ENCODE assay signal across 11 mouse cellular contexts in the genomic region with DNA sequence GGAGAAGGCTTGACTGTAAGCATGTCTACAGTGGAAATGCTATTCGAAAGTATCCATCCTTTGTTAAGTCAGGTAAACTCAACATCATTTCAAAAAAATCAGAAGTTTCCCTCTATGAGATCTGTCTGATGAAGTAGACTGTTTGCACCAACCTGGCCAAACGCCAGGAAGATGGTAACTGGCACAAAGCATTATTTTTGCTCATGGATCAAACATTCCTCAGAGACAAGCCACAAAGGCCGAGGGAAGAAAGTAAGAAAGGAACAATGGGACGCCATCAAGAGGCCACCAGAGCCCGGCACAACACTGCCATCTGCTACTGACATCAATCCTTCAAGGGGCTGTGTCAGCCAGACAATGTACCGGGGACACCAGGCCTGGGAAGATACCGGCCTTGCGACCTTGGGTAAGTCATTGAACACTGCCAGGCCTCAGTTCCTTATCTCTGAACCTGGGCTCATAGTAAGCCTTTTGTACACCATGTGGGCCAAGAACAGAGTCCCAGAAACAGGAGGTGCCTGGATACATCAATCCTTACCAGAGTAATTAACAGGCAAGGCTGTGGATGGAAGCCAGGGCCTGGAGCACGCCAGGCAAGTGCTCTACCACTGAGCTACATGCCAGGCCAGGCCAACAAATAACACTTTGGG. TPM values are rescaled to one million over a fixed set of nuclear protein-coding genes. Genes with fewer than 3 reads are reported as not detected.
DNase-seq lines count a peak whose midpoint lies in the region; ATAC-seq and TF ChIP-seq lines count a peak whose summit lies in the region.
"Had no signal": no experiment of that assay in that cellular context is flagged by ENCODE, and none has a peak within 500 bp of the region (broad histone marks: within the 10 kb centered on the region; RNA-seq: fewer than 3 reads in every experiment).

No protein-coding gene starts in this region.

- no peaks in the 10 kb centered on the region for H3K79me2 ChIP-seq in liver, adult 2 months (ENCODE audit: control insufficient read depth, insufficient read depth, low read length)

- H3K27ac ChIP-seq in liver, adult 2 months (replicated peaks; ENCODE audit: insufficient read depth, low read depth, low read length): no peak overlapping the region
- peak overlapping the region; percentile 51; the same call in 1 of the 2 replicates for H3K27ac ChIP-seq in hindbrain, postnatal 0 days
- H3K27ac ChIP-seq: gastrocnemius, adult 2 months had no signal

- peak overlapping the region; percentile 83 for H3K4me2 ChIP-seq in hindbrain, postnatal 0 days (ENCODE audit: low read depth, low read length)

- H3K4me1 ChIP-seq in liver, adult 2 months (ENCODE audit: control insufficient read depth, insufficient read depth, low read length): peaks cover 3% of the 10 kb centered on the region; the same call in 1 of the 2 replicates
- peaks cover 35% of the 10 kb centered on the region for H3K4me1 ChIP-seq in hindbrain, postnatal 0 days (ENCODE audit: insufficient read depth, low read length)

- no peak for TF ChIP-seq POLR2A in liver, adult 2 months (IDR thresholded peaks at IDR 0.05; ENCODE audit: extremely low read depth, insufficient read depth, low read length)

- no peak overlapping the region for H3K9ac ChIP-seq in liver, adult 2 months (ENCODE audit: low read depth, low read length)
- 0 out of 2 replicates have a peak overlapping the region, but pooled peaks have one; percentile 13 for H3K9ac ChIP-seq in hindbrain, postnatal 0 days (replicated peaks; ENCODE audit: low read length)
- H3K9ac ChIP-seq: lung, embryonic 14.5 days had no signal

- whole genome bisulfite sequencing in liver, adult 2 months: 82% methylated on average over 9 of the region's 9 CpGs
- 21% methylated on average over 9 of the region's 9 CpGs for WGBS in hindbrain, postnatal 0 days

- ATAC-seq in hindbrain, postnatal 0 days: no peak
- no peak for ATAC-seq in inflammation-experienced regulatory T-cells, adult 6 months

- no peaks in the 10 kb centered on the region for H3K27me3 ChIP-seq in liver, adult 2 months (ENCODE audit: control insufficient read depth, insufficient read depth, low read length)
- H3K27me3 ChIP-seq in hindbrain, postnatal 0 days (ENCODE audit: insufficient read depth, low read length): no peaks in the 10 kb centered on the region

- TF ChIP-seq CTCF in liver, adult 2 months (IDR thresholded peaks at IDR 0.05; ENCODE audit: low read depth, low read length): no peak
- TF ChIP-seq CTCF in hindbrain, postnatal 0 days (IDR thresholded peaks at IDR 0.05; ENCODE audit: low read depth): no peak

- peak; percentile 32 for DNase-seq in liver, adult 2 months (ENCODE audit: extremely low read depth, low read depth, low spot score)
- DNase-seq in liver: no peak
- DNase-seq in embryo, embryonic 11 days: peak; percentile 52
- DNase-seq in hindbrain, postnatal 0 days (ENCODE audit: low spot score): peak; percentile 56
- DNase-seq in retina, embryonic 14.5 days (ENCODE audit: low spot score): peak; percentile 43
- DNase-seq in ovary, postnatal 10 days (ENCODE audit: low spot score): no peak
- DNase-seq in heart, adult 9 months (ENCODE audit: low spot score in 2 of 2): no peak
- DNase-seq: gastrocnemius, adult 2 months; kidney, adult 11 months; lung, embryonic 14.5 days had no signal

- H3K9me3 ChIP-seq in hindbrain, postnatal 0 days (ENCODE audit: low read length): no peaks in the 10 kb centered on the region

- H3K4me3 ChIP-seq in liver, adult 2 months (ENCODE audit: insufficient read depth, low read depth, low read length): no peak overlapping the region
- H3K4me3 ChIP-seq in hindbrain, postnatal 0 days (ENCODE audit: low read length): peak overlapping the region; percentile 69
- H3K4me3 ChIP-seq: gastrocnemius, adult 2 months had no signal

- H3K36me3 ChIP-seq in liver, adult 2 months (ENCODE audit: control insufficient read depth, insufficient read depth, low read length): no peaks in the 10 kb centered on the region
- no peaks in the 10 kb centered on the region; the same call in 1 of the 2 replicates for H3K36me3 ChIP-seq in hindbrain, postnatal 0 days (ENCODE audit: insufficient read depth, low read length)

RNA-seq across cellular contexts. Expression of a gene that starts 3.3 kb away (rescaled TPM):
- 0.83 and 1.2 TPM in 2 replicates for total RNA-seq in liver, adult 2 months (2014; rRNA removed)
- 0.69 and 1.5 TPM in 2 replicates for polyA plus RNA-seq in liver, adult 2 months (2012; rRNA removed)
- 49.4 and 55.8 TPM in 2 replicates for total RNA-seq in hindbrain, postnatal 0 days (2014; rRNA removed)
- polyA plus RNA-seq in hindbrain, postnatal 0 days (2015; fragmentation: Nextera tagmentation; extraction: Ambion mirVana): 20.6 and 23.7 TPM in 2 replicates
- under 1 TPM; 0.20 to 0.90 (median 0.68) TPM for polyA plus RNA-seq in inflammation-experienced regulatory T-cells, adult 6 months (2017; shearing (Covaris generic))

Comparison
In these comparisons a context has a peak if more than half of its experiments do, and no peak if none do; other contexts are left out.
1. DNase-seq: peak in liver, adult 2 months (single experiment), embryo, embryonic 11 days (single experiment), hindbrain, postnatal 0 days (single experiment) and retina, embryonic 14.5 days (single experiment); none in liver (single experiment), ovary, postnatal 10 days (single experiment) and heart, adult 9 months (0 of 2).